Mouse (Mus musculus) CH12.LX (cell line): ENCODE data around the gene Bloc1s6. TPM values are rescaled to one million over a fixed set of nuclear protein-coding genes. Genes with fewer than 3 reads are reported as not detected.

Experiments
- polyA plus RNA-seq: library from polyadenylated mRNA; unstranded; fragments of >175 nt; gene quantifications from 2 replicates; pipeline ENCODE4 v1.2.1, GENCODE M21; 2012; ENCODE audit warnings: low read depth; ENCODE audit not compliant: insufficient read length
- total RNA-seq, 2 experiments: library from RNA; depleted of rRNA; stranded (reverse); fragments of 300-350 nt in 1 of 2; fragments of >200 nt in 1 of 2; gene quantifications; 2 replicates each; pipeline ENCODE4 v1.2.3; 2012 to 2014

The Bloc1s6 gene
- total and polyA plus RNA-seq, 3 experiments, result 25.5 to 60.3 (median 42.0) TPM

Other genes starting within 250 kb of the Bloc1s6 start
- gene Gatm, start 127.2 kb upstream of the Bloc1s6 start, total RNA-seq (2012; rRNA removed), result 35.9 and 46.0 TPM in 2 replicates
- gene Gatm, start 127.2 kb upstream of the Bloc1s6 start, total RNA-seq (2014; rRNA removed), result 23.3 and 25.0 TPM in 2 replicates
- gene Gatm, start 127.2 kb upstream of the Bloc1s6 start, polyA plus RNA-seq, result 8.8 and 13.0 TPM in 2 replicates
- 13.7 and 30.4 TPM in 2 replicates for gene AA467197, start 101.5 kb upstream of the Bloc1s6 start, total RNA-seq (2012; rRNA removed)
- 6.4 and 6.6 TPM in 2 replicates for gene AA467197, start 101.5 kb upstream of the Bloc1s6 start, total RNA-seq (2014; rRNA removed)
- gene AA467197, start 101.5 kb upstream of the Bloc1s6 start, polyA plus RNA-seq, result 3.1 and 3.7 TPM in 2 replicates
- gene Slc30a4, start 35.8 kb upstream of the Bloc1s6 start, total RNA-seq (2012; rRNA removed), result 10.5 and 11.4 TPM in 2 replicates
- 20.5 and 23.6 TPM in 2 replicates for gene Slc30a4, start 35.8 kb upstream of the Bloc1s6 start, total RNA-seq (2014; rRNA removed)
- 7.8 and 9.0 TPM in 2 replicates for gene Slc30a4, start 35.8 kb upstream of the Bloc1s6 start, polyA plus RNA-seq
- 0.50 and 0.85 TPM in 2 replicates for gene Sqor, start 26.7 kb downstream of the Bloc1s6 start, total RNA-seq (2012; rRNA removed)
- gene Sqor, start 26.7 kb downstream of the Bloc1s6 start, total RNA-seq (2014; rRNA removed), result not detected in 2 replicates
- gene Sqor, start 26.7 kb downstream of the Bloc1s6 start, polyA plus RNA-seq, result not detected in 2 replicates